Mouse (Mus musculus) midbrain, embryonic 16.5 days (tissue): Measurements from ENCODE around the gene Uqcc3. TPM values are rescaled to one million over a fixed set of nuclear protein-coding genes. Genes with fewer than 3 reads are reported as not detected.

Source experiments
- ATAC-seq: fragments of 200-750 bp; cut with Nextera tagmentation; 2 replicates; pipeline ENCODE4 v1.8.0; 2017; ENCODE audit warnings: moderate TSS enrichment
- H3K27ac ChIP-seq: fragments of 300-500 bp; sonication (generic); 2 replicates; pipeline ENCODE4 v1.5.1; 2014; ENCODE audit warnings: mild to moderate bottlenecking, low read length, mixed read lengths
- H3K27me3 ChIP-seq: fragments of 300-500 bp; sonication (generic); 2 replicates; pipeline ENCODE4 v1.6.1; 2014; ENCODE audit warnings: low read depth, low read length, mixed read lengths; ENCODE audit not compliant: control insufficient read depth, insufficient read depth
- H3K36me3 ChIP-seq: fragments of 300-500 bp; sonication (generic); 2 replicates; pipeline ENCODE4 v1.6.1; 2014; ENCODE audit warnings: mild to moderate bottlenecking, low read length, moderate library complexity, mixed read lengths; ENCODE audit not compliant: control insufficient read depth, insufficient read depth
- H3K4me1 ChIP-seq: fragments of 300-500 bp; sonication (generic); 2 replicates; pipeline ENCODE4 v1.6.1; 2014; ENCODE audit warnings: mild to moderate bottlenecking, low read length, mixed read lengths; ENCODE audit not compliant: control insufficient read depth, insufficient read depth
- H3K4me2 ChIP-seq: fragments of 300-500 bp; sonication (generic); 2 replicates; pipeline ENCODE4 v1.6.1; 2014; ENCODE audit warnings: mild to moderate bottlenecking, low read length, mixed read lengths
- H3K4me3 ChIP-seq: fragments of 300-500 bp; sonication (generic); 2 replicates; pipeline ENCODE4 v1.5.1; 2014; ENCODE audit warnings: low read depth, mild to moderate bottlenecking, low read length, moderate library complexity, mixed read lengths
- H3K9ac ChIP-seq: fragments of 300-500 bp; sonication (generic); 2 replicates; pipeline ENCODE4 v1.6.1; 2014; ENCODE audit warnings: low read depth, low read length, mixed read lengths
- H3K9me3 ChIP-seq: fragments of 300-500 bp; sonication (generic); replicated peaks from 2 replicates; pipeline ENCODE4 v1.6.1; 2014; ENCODE audit warnings: mild to moderate bottlenecking, low read length, mixed read lengths; ENCODE audit not compliant: control insufficient read depth, poor library complexity, severe bottlenecking
- WGBS: fragments of 180-500 bp; shearing (Covaris S2); extraction: QIAGEN DNeasy Blood & Tissue Kit; methylation state at CpG from one replicate; pipeline ENCODE4 v1.1.7; 2014; 5-methylcytosine and 5-hydroxymethylcytosine counted together
- polyA plus RNA-seq: library from polyadenylated mRNA; unstranded; fragments of >200 nt; fragmentation: Nextera tagmentation; extraction: Ambion mirVana; gene quantifications from 2 replicates; pipeline ENCODE4 v1.2.1, GENCODE M21; 2015

The Uqcc3 gene
- polyA plus RNA-seq: 54.5 and 59.8 TPM in 2 replicates

DNA sequence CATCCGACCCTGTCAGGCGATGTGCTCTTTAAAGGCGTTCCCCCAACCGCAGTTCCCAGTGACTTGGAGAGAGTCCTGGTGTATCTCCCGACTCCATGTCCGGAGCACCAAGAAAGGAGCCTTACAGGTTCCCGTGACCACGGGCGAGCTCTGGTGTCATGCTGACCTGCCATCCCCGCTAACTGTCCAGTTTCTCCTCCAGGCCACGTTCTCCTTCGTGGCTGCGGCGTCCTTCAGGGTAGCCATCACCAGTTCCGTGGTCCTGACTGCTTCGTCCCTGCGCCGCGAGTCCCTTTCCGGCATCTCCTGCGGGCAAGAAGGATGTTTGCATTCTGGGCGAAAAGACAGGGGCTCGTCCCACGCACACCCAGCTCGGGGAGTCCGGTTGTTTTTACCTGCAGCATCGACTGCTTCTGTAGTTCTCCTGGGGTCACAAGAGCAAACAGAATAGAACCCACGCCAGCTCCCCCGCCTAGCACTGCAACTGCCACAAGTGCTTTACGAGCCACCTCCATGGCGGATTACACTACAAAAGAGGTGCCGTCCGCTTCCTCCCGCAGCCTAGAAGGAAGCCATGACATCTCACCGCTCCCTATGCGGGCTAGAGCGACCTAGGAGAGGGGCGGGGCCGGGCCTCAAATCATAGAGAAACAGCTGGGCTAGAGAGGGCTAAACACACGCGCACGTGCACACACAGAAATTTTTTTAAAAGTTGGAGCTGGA is at the start of gene Uqcc3:
Gene Uqcc3 (minus strand): TSS at position 613 of the 723 bp plus-strand sequence.
- peak within 1 kb of the TSS; percentile 89 for H3K4me2 ChIP-seq
- WGBS: under 1% methylated on average over 42 of the region's 42 CpGs

DNA sequence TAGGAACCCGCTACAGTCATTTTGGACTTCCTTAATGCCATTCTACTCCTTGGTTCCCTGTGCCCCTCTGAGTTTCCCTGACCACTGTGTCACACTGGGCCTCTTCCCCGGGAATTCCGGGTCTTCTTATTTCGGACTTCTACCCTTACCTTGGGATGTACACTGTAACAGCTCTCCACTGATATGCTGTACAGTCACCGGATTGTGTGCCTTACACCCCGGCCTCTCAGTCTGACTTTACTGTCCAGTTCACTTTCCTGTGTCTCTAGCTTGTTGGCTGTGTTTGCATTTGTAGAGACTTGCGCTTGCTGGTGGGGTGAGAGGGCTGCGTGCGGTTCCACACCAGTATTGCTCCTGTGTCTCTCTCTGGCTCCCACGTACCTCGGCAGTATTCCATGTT is 49.4 kb upstream of the Uqcc3 start:
- H3K27ac ChIP-seq: no peak overlapping the region
- ATAC-seq: no peak

More for the DNA sequence above, at the start of gene Uqcc3:
- Histone ChIP-seq H3K36me3 (no peaks in the 10 kb centered on the region; the same call in 1 of the 2 replicates), H3K9ac (peak within 1 kb of the TSS; percentile 92), H3K4me3 (peak within 1 kb of the TSS; percentile 77), H3K27me3 (no peaks in the 10 kb centered on the region), H3K4me1 (peaks cover 11% of the 10 kb centered on the region), H3K9me3 (no peaks in the 10 kb centered on the region), H3K27ac (peak within 1 kb of the TSS; percentile 85)
- ATAC-seq: peak; percentile 97

DNA sequence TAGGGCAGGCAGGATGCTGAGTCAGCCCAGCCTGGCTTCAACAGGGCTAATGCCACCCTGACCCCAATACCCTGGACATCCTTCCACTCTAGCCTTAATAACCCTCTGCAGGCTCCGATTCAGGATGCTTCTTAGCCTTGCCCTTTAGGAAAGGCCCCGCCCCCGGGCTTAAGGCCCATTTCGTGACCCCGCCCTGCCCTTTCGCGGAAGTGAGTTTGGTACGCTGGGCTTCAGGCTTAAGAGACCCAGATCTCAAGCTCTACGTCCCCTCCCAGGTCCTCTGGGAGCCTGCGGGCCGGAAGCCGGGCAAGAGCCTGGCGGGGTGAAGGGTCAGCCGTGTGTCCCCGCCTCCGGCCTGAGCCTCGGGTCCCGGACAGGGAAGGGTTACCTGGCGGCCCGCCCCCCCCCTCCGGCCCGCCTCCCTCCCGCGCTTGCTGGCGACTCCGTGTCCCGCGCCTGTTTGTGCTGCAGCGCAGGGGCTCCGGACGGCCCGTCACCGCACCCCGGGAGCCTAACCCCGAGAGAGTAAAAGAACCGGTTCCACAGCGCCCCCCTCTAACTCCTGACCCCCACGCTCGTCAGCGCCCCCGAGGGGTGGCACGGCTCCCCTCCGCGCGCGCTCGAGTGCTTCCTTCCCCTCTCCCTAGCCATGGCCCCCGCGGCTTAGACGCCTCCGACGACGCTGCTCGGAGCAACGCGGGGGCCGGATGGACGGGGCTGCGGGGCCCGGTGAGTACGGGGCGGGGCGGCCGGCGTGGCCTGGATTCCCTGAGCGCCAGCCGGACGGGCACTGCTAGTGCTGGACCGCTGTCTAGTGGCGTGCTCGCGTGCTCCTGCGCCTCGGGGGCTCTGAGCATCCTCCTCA is 48.7 kb upstream of the Uqcc3 start, which contains the start of the genes Rom1 and Eml3:
Gene Rom1 (minus strand): TSS at position 133 of the 865 bp plus-strand sequence.
Gene Eml3 (plus strand): TSS at position 329 of the 865 bp plus-strand sequence.
- Histone ChIP-seq H3K4me2 (peak within 1 kb of the TSS; percentile 81), H3K9ac (peak within 1 kb of the TSS; percentile 75), H3K27me3 (no peaks in the 10 kb centered on the region), H3K36me3 (peaks cover 12% of the 10 kb centered on the region), H3K9me3 (no peaks in the 10 kb centered on the region), H3K4me3 (peak within 1 kb of the TSS; percentile 47), H3K27ac (no peak within 1 kb of the TSS), H3K4me1 (peaks cover 7% of the 10 kb centered on the region; the same call in 1 of the 2 replicates)
- peak; percentile 63 for ATAC-seq
- under 1% methylated on average over 65 of the region's 74 CpGs for WGBS

More for the DNA sequence above, 49.4 kb upstream of the Uqcc3 start:
- H3K9me3 ChIP-seq: no peaks in the 10 kb centered on the region
- 15% methylated on average over 11 of the region's 11 CpGs for WGBS
- peak overlapping the region; percentile 47 for H3K4me3 ChIP-seq
- peak overlapping the region; percentile 75 for H3K9ac ChIP-seq
- H3K4me2 ChIP-seq: peak overlapping the region; percentile 81
- H3K36me3 ChIP-seq: peaks cover 12% of the 10 kb centered on the region
- H3K27me3 ChIP-seq: no peaks in the 10 kb centered on the region
- H3K4me1 ChIP-seq: peaks cover 7% of the 10 kb centered on the region; the same call in 1 of the 2 replicates

DNA sequence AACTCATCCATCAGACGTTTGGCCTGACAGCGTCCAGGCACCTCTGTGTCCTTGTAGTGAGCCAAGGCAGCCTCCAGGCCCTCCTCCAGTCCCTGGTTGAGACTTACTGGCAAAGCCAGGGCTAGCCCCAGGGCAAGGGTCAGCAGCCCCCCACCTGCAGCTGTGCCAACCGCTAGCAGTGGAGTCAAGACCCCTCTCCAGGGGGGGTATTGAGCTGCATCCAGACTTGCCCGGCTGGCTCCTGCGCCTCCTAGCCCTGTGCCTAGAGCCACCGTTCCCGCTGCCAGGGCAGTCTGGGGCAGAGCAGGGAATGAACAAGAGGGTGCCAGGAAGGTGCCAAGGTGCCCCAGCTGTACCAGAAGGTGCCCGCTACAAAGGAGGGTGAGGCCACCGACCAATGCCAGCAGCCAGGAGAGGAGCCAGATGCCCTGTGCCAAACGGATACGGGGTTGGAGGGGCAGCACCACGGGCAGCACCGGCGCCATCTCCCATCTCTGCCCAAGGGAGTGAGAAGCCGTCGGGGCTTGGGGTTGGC is 48.0 kb upstream of the Uqcc3 start:
- Histone ChIP-seq H3K27ac (no peak overlapping the region), H3K4me2 (peak overlapping the region; percentile 81), H3K9ac (no peak overlapping the region), H3K36me3 (peaks cover 12% of the 10 kb centered on the region), H3K27me3 (no peaks in the 10 kb centered on the region), H3K9me3 (no peaks in the 10 kb centered on the region), H3K4me3 (peak overlapping the region; percentile 47), H3K4me1 (peaks cover 7% of the 10 kb centered on the region; the same call in 1 of the 2 replicates)
- 14% methylated on average over 16 of the region's 16 CpGs for WGBS
- peak; percentile 6; the same call in 1 of the 2 replicates for ATAC-seq

DNA sequence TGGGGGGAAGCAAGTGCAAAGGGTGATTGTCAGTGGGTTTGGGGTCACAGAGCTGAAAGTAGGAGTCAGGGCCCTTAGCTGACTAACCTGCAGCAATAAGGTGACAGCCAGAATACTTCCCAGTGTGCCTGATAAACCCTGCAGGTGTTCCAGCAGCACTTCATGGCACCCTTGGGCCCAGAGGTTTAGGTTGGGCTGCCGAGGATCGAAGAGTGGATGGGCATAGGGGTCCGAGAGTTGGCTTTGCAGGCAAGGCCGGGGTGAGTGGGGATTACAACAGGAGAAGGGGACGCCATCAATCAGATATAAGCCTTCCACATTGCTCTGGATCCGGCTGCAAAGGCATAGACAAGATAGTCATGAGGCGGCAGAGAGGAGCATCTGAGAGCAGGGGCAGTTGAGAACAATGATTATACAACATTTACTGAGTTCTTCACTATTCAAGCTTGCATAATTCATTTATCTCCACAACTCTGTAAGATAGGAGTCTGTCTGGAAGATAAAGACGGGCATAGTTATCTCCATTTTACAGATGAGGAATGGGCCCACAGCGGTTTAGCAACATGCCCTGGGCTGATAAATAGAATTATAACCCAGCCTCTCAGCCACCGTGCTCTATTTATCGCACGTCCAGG is 47.3 kb upstream of the Uqcc3 start:
- H3K27me3 ChIP-seq: no peaks in the 10 kb centered on the region
- H3K4me2 ChIP-seq: no peak overlapping the region
- peaks cover 7% of the 10 kb centered on the region; the same call in 1 of the 2 replicates for H3K4me1 ChIP-seq
- H3K27ac ChIP-seq: no peak overlapping the region
- peaks cover 12% of the 10 kb centered on the region for H3K36me3 ChIP-seq
- no peak overlapping the region for H3K9ac ChIP-seq
- WGBS: 89% methylated on average over 12 of the region's 12 CpGs
- H3K9me3 ChIP-seq: no peaks in the 10 kb centered on the region
- no peak for ATAC-seq
- no peak overlapping the region for H3K4me3 ChIP-seq

DNA sequence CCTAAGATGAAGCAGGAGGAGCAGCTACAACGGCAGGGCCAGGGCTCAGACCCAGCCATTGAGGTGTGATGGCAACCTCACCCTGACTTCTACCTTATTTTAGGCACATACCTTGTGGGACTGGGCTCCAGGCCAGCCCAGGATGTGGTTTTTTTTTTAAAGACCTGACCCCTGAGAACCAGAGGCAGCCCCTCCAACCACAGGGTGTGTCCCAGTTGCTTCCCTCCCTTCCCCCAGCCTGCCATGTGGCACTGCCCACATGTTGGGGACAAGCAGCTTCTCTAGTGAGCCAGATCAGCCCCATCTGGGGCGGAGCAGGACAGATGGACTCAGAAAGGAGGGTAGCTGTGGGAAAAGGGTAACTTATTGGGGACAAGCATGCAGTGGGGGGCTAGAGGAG is 46.0 kb upstream of the Uqcc3 start:
- 97% methylated on average over 2 of the region's 2 CpGs for WGBS
- no peak for ATAC-seq
- Histone ChIP-seq H3K27ac (no peak overlapping the region), H3K9ac (no peak overlapping the region), H3K4me1 (peaks cover 9% of the 10 kb centered on the region), H3K4me2 (no peak overlapping the region), H3K4me3 (no peak overlapping the region), H3K27me3 (no peaks in the 10 kb centered on the region), H3K9me3 (no peaks in the 10 kb centered on the region), H3K36me3 (peaks cover 12% of the 10 kb centered on the region)

DNA sequence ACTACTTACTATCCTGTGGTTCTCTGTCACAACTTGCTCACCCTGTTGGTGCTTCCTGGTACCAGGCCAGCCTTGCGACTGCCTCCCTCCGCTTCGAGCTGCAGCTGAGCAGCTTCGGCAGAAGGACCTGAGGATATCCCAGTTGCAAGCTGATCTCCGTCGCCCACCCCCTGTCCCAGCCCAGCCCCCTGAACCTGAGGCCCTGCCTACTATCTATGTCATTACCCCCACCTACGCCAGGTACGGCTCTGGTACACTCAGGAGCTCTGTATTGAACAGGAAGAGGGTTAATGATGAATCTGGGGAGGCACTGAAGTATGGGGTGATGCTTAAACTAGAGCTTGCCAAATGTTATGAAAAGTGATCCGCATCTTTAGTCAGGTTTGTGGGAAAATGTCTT is 41.0 kb upstream of the Uqcc3 start:
- Histone ChIP-seq H3K9ac (peak overlapping the region; percentile 46; the same call in 1 of the 2 replicates), H3K4me1 (peaks cover 11% of the 10 kb centered on the region), H3K4me3 (no peak overlapping the region), H3K27ac (no peak overlapping the region), H3K4me2 (peak overlapping the region; percentile 88; the same call in 1 of the 2 replicates), H3K27me3 (no peaks in the 10 kb centered on the region), H3K36me3 (peaks cover 10% of the 10 kb centered on the region), H3K9me3 (no peaks in the 10 kb centered on the region)
- no peak for ATAC-seq
- WGBS: 80% methylated on average over 9 of the region's 9 CpGs

DNA sequence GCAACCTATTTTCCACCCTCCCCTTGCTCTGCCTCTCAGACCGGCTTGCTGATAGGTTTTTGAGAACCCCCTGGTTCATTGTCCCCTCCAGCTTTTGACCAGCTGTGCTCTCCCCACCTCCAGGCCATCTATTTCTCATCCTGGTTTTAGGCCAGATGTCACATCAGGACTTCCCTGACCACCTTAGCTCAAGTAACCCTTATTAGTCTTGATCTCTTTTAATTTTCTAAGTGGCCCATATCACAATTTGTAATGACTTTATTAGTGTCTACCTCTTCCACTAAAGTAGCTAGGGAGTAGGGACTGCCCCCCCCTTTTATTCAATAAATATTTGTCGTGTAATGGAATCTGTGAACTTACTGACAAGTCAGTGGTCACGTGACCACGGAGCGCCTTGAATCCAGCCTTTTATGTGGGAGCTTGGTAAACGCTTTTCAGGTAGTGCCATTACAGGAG is 40.1 kb upstream of the Uqcc3 start:
- no peaks in the 10 kb centered on the region for H3K9me3 ChIP-seq
- H3K4me2 ChIP-seq: peak overlapping the region; percentile 88
- H3K27me3 ChIP-seq: no peaks in the 10 kb centered on the region
- peak overlapping the region; percentile 75 for H3K4me3 ChIP-seq
- peaks cover 11% of the 10 kb centered on the region for H3K4me1 ChIP-seq
- H3K9ac ChIP-seq: peak overlapping the region; percentile 72
- ATAC-seq: peak; percentile 57
- H3K27ac ChIP-seq: peak overlapping the region; percentile 81
- 3% methylated on average over 6 of the region's 6 CpGs for WGBS
- peaks cover 9% of the 10 kb centered on the region for H3K36me3 ChIP-seq
